Mouse (Mus musculus) C2C12 (cell line): ENCODE data around the gene Tiparp. TPM values are rescaled to one million over a fixed set of nuclear protein-coding genes. Genes with fewer than 3 reads are reported as not detected.

Experiments
- H3K27me3 ChIP-seq: one replicate; pipeline ENCODE4 v1.6.1; 2011; ENCODE audit not compliant: control insufficient read depth, insufficient read depth, insufficient read length
- H3K36me3 ChIP-seq: one replicate; pipeline ENCODE4 v1.6.1; 2011; ENCODE audit not compliant: control insufficient read depth, insufficient read depth
- H3K4me3 ChIP-seq: one replicate; pipeline ENCODE4 v1.5.1; 2011; ENCODE audit warnings: mild to moderate bottlenecking, control low read depth; ENCODE audit not compliant: poor library complexity, insufficient read depth, severe bottlenecking
- H3K79me2 ChIP-seq: one replicate; pipeline ENCODE4 v1.6.1; 2011; ENCODE audit not compliant: control insufficient read depth, insufficient read depth
- H3K79me3 ChIP-seq: one replicate; pipeline ENCODE4 v1.6.1; 2011; ENCODE audit warnings: low read depth, control low read depth
- H3ac ChIP-seq: one replicate; pipeline ENCODE3; 2011; ENCODE audit warnings: low read depth; ENCODE audit not compliant: control insufficient read depth, insufficient read length
- CEBPB ChIP-seq: IDR thresholded peaks from one replicate; pipeline ENCODE4 v1.6.1; 2011; ENCODE audit warnings: low read depth, mild to moderate bottlenecking, control low read depth, moderate library complexity
- CTCF ChIP-seq: IDR thresholded peaks from one replicate; pipeline ENCODE4 v1.5.1; 2011; ENCODE audit not compliant: control insufficient read depth, insufficient read depth, insufficient read length
- FOSL1 ChIP-seq: IDR thresholded peaks from one replicate; pipeline ENCODE4 v1.8.0; 2011; ENCODE audit warnings: mild to moderate bottlenecking, low read length; ENCODE audit not compliant: poor library complexity, insufficient read depth, severe bottlenecking
- MAX ChIP-seq: IDR thresholded peaks from one replicate; pipeline ENCODE4 v1.6.1; 2011; ENCODE audit warnings: mild to moderate bottlenecking, control low read depth
- MYOD1 ChIP-seq: IDR thresholded peaks from one replicate; pipeline ENCODE4 v1.6.1; 2011; ENCODE audit warnings: low read depth; ENCODE audit not compliant: control insufficient read depth, insufficient read length
- MYOG ChIP-seq: IDR thresholded peaks from one replicate; pipeline ENCODE4 v1.6.1; 2011; ENCODE audit not compliant: control insufficient read depth, insufficient read length; ENCODE audit errors: extremely low read depth
- USF1 ChIP-seq: IDR thresholded peaks from one replicate; pipeline ENCODE4 v1.6.1; 2011; ENCODE audit warnings: low read depth, mild to moderate bottlenecking, control low read depth, moderate library complexity
- polyA plus RNA-seq: library from polyadenylated mRNA; unstranded; fragments of >200 nt; fragmentation: generic; extraction: Trizol; gene quantifications from one replicate; pipeline ENCODE4 v1.2.1, GENCODE M21; 2012; ENCODE audit warnings: missing spikeins

The Tiparp gene
- polyA plus RNA-seq, 1 experiment, result 2.9 TPM

DNA sequence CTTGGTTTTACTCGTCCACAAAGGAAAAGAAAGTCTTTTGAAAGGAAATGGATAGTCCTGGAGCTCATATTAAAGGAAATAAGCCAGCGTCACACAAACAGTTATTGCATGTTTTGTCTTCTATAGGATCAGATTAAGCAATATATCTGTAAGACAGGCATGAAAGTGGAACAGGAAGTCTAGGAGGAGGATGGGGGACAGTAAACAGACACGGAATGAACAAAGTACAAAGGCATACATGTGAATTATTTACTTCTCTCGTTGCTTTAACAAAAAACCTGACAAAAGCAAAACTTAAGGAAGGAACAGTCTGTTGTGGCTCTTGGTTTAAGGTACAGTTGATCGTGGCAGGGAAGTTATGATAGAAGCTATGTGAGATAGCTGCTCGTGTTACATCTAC lies 21.6 kb downstream of the Tiparp start:
- Histone ChIP-seq H3K27me3 (no peaks in the 10 kb centered on the region), H3ac (no peak overlapping the region), H3K4me3 (no peak overlapping the region), H3K79me2 (peaks cover 34% of the 10 kb centered on the region), H3K36me3 (peaks cover 57% of the 10 kb centered on the region), H3K79me3 (peaks cover 16% of the 10 kb centered on the region)
- TF ChIP-seq FOSL1, result no peak

GRCm38 (mm10) chr3:65551065-65551464 lies 22.9 kb downstream of the Tiparp start:
- no peaks in the 10 kb centered on the region for H3K27me3 ChIP-seq
- peaks cover 9% of the 10 kb centered on the region for H3K79me3 ChIP-seq
- TF ChIP-seq MYOD1 (no peak), MAX (no peak), MYOG (no peak), FOSL1 (no peak), USF1 (no peak), CTCF (no peak), CEBPB (no peak)
- no peak overlapping the region for H3ac ChIP-seq
- H3K4me3 ChIP-seq, result no peak overlapping the region
- peaks cover 64% of the 10 kb centered on the region for H3K36me3 ChIP-seq
- peaks cover 22% of the 10 kb centered on the region for H3K79me2 ChIP-seq

- Histone ChIP-seq H3K79me3 (no peaks in the 10 kb centered on the region), H3ac (no peak overlapping the region), H3K36me3 (peaks cover 46% of the 10 kb centered on the region), H3K79me2 (peaks cover 6% of the 10 kb centered on the region), H3K4me3 (no peak overlapping the region), H3K27me3 (no peaks in the 10 kb centered on the region)
- TF ChIP-seq MAX, result no peak
- TF ChIP-seq USF1, result no peak
- TF ChIP-seq MYOG, result no peak
- no peak for TF ChIP-seq FOSL1
- no peak for TF ChIP-seq MYOD1
- no peak for TF ChIP-seq CTCF
- no peak for TF ChIP-seq CEBPB
Observed at GRCm38 (mm10) chr3:65554633-65555032, 26.4 kb downstream of the Tiparp start.

DNA sequence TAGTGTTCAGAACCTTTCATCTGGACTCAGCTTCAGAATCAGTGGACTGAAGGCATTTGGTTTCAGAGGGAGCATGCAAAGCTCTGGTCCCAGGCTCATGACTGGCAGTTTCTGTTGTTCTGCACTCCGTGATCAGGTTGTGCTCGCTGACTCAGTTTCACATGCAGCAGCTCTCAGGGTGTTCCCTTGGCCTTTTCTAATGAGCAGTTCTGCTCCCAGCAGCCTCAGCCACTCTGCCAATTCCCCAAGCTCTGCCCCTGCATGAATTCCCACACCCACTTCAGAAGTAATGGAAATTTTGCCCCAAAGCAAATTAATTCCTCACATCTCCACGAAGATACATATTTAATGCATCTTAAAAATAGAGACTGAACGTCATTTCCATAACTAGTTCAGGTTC lies 30.5 kb downstream of the Tiparp start:
- H3K36me3 ChIP-seq, result peaks cover 26% of the 10 kb centered on the region
- TF ChIP-seq CTCF, result no peak
- no peak for TF ChIP-seq MYOG
- TF ChIP-seq USF1, result no peak
- no peak for TF ChIP-seq MYOD1
- no peak for TF ChIP-seq MAX
- TF ChIP-seq FOSL1, result no peak
- TF ChIP-seq CEBPB, result no peak
- no peak overlapping the region for H3ac ChIP-seq
- no peak overlapping the region for H3K4me3 ChIP-seq
- H3K79me3 ChIP-seq, result no peaks in the 10 kb centered on the region
- no peaks in the 10 kb centered on the region for H3K79me2 ChIP-seq
- H3K27me3 ChIP-seq, result no peaks in the 10 kb centered on the region

- no peak overlapping the region for H3K4me3 ChIP-seq
- no peak for TF ChIP-seq MAX
- no peak for TF ChIP-seq MYOG
- no peak for TF ChIP-seq CEBPB
- no peak for TF ChIP-seq MYOD1
- no peak for TF ChIP-seq USF1
- no peaks in the 10 kb centered on the region for H3K79me3 ChIP-seq
- no peak overlapping the region for H3ac ChIP-seq
- H3K27me3 ChIP-seq, result no peaks in the 10 kb centered on the region
- no peaks in the 10 kb centered on the region for H3K36me3 ChIP-seq
- no peaks in the 10 kb centered on the region for H3K79me2 ChIP-seq
Observed at GRCm38 (mm10) chr3:65562212-65562611, 34.0 kb downstream of the Tiparp start.

- Histone ChIP-seq H3K36me3 (no peaks in the 10 kb centered on the region), H3ac (no peak overlapping the region), H3K79me3 (no peaks in the 10 kb centered on the region), H3K27me3 (no peaks in the 10 kb centered on the region), H3K4me3 (no peak overlapping the region), H3K79me2 (no peaks in the 10 kb centered on the region)
- TF ChIP-seq MAX (no peak), MYOG (no peak), MYOD1 (no peak), USF1 (no peak), CTCF (no peak), CEBPB (no peak), FOSL1 (no peak)
Observed at GRCm38 (mm10) chr3:65562694-65563093, 34.5 kb downstream of the Tiparp start.
